Mouse (Mus musculus): ENCODE results near the gene Cdc42ep1. TPM values are rescaled to one million over a fixed set of nuclear protein-coding genes. Genes with fewer than 3 reads are reported as not detected.
A peak's percentile ranks its signal among the peaks of the same experiment; 100 is the strongest.

The Cdc42ep1 gene
- total and polyA plus RNA-seq, 2 experiments from 2014 or later: 27.4 to 44.7 TPM

- H3K9me3 ChIP-seq (replicated peaks; ENCODE audit: control insufficient read depth, low read length): no peaks in the 10 kb centered on the region
- H3K4me2 ChIP-seq (ENCODE audit: low read depth, low read length): no peak overlapping the region
- no peak overlapping the region for H3K4me3 ChIP-seq (ENCODE audit: low read depth, low read length)
- no peak for TF ChIP-seq EP300 (IDR thresholded peaks at IDR 0.05; ENCODE audit: low read depth)
- no peak for TF ChIP-seq CTCF (IDR thresholded peaks at IDR 0.05; ENCODE audit: low read depth)
- no peak overlapping the region for H3K27ac ChIP-seq (ENCODE audit: low read depth)
- H3K4me1 ChIP-seq (ENCODE audit: control insufficient read depth, insufficient read depth): peaks cover 6% of the 10 kb centered on the region; the same call in 1 of the 2 replicates
- DNase-seq (ENCODE audit: low spot score): no peak
- H3K36me3 ChIP-seq (replicated peaks; ENCODE audit: control insufficient read depth, insufficient read depth, low read length): peaks cover 54% of the 10 kb centered on the region
- WGBS: 86% methylated on average over 8 of the region's 8 CpGs
- H3K9ac ChIP-seq (replicated peaks; ENCODE audit: low read depth, low read length): no peak overlapping the region
- ATAC-seq (ENCODE audit: insufficient read depth, low read depth): no peak
- H3K27me3 ChIP-seq (ENCODE audit: control insufficient read depth, insufficient read depth, low read length): no peaks in the 10 kb centered on the region
These were observed 38.0 kb downstream of the Cdc42ep1 start for GRCm38 (mm10) chr15:78880432-78880831.

- H3K27me3 ChIP-seq (ENCODE audit: control insufficient read depth, insufficient read depth, low read length): no peaks in the 10 kb centered on the region
- WGBS: 76% methylated on average over 3 of the region's 3 CpGs
- TF ChIP-seq EP300 (IDR thresholded peaks at IDR 0.05; ENCODE audit: low read depth): no peak
- TF ChIP-seq CTCF (IDR thresholded peaks at IDR 0.05; ENCODE audit: low read depth): peak; percentile 11; the same call in 1 of the 2 replicates
- no peaks in the 10 kb centered on the region for H3K9me3 ChIP-seq (replicated peaks; ENCODE audit: control insufficient read depth, low read length)
- no peak overlapping the region for H3K27ac ChIP-seq (ENCODE audit: low read depth)
- peaks cover 68% of the 10 kb centered on the region for H3K36me3 ChIP-seq (replicated peaks; ENCODE audit: control insufficient read depth, insufficient read depth, low read length)
- no peak for DNase-seq (ENCODE audit: low spot score)
- H3K4me3 ChIP-seq (ENCODE audit: low read depth, low read length): no peak overlapping the region
- H3K4me1 ChIP-seq (ENCODE audit: control insufficient read depth, insufficient read depth): peaks cover 6% of the 10 kb centered on the region; the same call in 1 of the 2 replicates
- H3K9ac ChIP-seq (replicated peaks; ENCODE audit: low read depth, low read length): no peak overlapping the region
- no peak overlapping the region for H3K4me2 ChIP-seq (ENCODE audit: low read depth, low read length)
- no peak for ATAC-seq (ENCODE audit: insufficient read depth, low read depth)
These were observed 39.4 kb downstream of the Cdc42ep1 start for GRCm38 (mm10) chr15:78881828-78882227.

- ATAC-seq (ENCODE audit: insufficient read depth, low read depth) (no peak), DNase-seq (ENCODE audit: low spot score) (no peak)
- Histone ChIP-seq H3K4me2 (ENCODE audit: low read depth, low read length) (no peak overlapping the region), H3K36me3 (replicated peaks; ENCODE audit: control insufficient read depth, insufficient read depth, low read length) (peaks cover 92% of the 10 kb centered on the region), H3K27ac (ENCODE audit: low read depth) (no peak overlapping the region), H3K9me3 (replicated peaks; ENCODE audit: control insufficient read depth, low read length) (no peaks in the 10 kb centered on the region), H3K27me3 (ENCODE audit: control insufficient read depth, insufficient read depth, low read length) (no peaks in the 10 kb centered on the region), H3K4me1 (ENCODE audit: control insufficient read depth, insufficient read depth) (peaks cover 16% of the 10 kb centered on the region), H3K4me3 (ENCODE audit: low read depth, low read length) (no peak overlapping the region), H3K9ac (replicated peaks; ENCODE audit: low read depth, low read length) (no peak overlapping the region)
- WGBS: 47% methylated on average over 13 of the region's 13 CpGs
- no peak for TF ChIP-seq EP300 (IDR thresholded peaks at IDR 0.05; ENCODE audit: low read depth)
- no peak for TF ChIP-seq CTCF (IDR thresholded peaks at IDR 0.05; ENCODE audit: low read depth)
These were observed 47.0 kb downstream of the Cdc42ep1 start for GRCm38 (mm10) chr15:78889401-78889853.

GRCm38 (mm10) chr15:78892440-78892839 lies 50.0 kb downstream of the Cdc42ep1 start:
- 34% methylated on average over 7 of the region's 7 CpGs for WGBS
- H3K27me3 ChIP-seq (ENCODE audit: control insufficient read depth, insufficient read depth, low read length): no peaks in the 10 kb centered on the region
- peaks cover 62% of the 10 kb centered on the region for H3K36me3 ChIP-seq (replicated peaks; ENCODE audit: control insufficient read depth, insufficient read depth, low read length)
- no peak overlapping the region for H3K27ac ChIP-seq (ENCODE audit: low read depth)
- ATAC-seq (ENCODE audit: insufficient read depth, low read depth) (no peak), DNase-seq (ENCODE audit: low spot score) (no peak)
- no peak overlapping the region for H3K4me2 ChIP-seq (ENCODE audit: low read depth, low read length)
- H3K4me1 ChIP-seq (ENCODE audit: control insufficient read depth, insufficient read depth): peaks cover 17% of the 10 kb centered on the region
- H3K9me3 ChIP-seq (replicated peaks; ENCODE audit: control insufficient read depth, low read length): no peaks in the 10 kb centered on the region
- H3K4me3 ChIP-seq (ENCODE audit: low read depth, low read length): no peak overlapping the region
- TF ChIP-seq EP300 (IDR thresholded peaks at IDR 0.05; ENCODE audit: low read depth): no peak
- TF ChIP-seq CTCF (IDR thresholded peaks at IDR 0.05; ENCODE audit: low read depth): no peak
- no peak overlapping the region for H3K9ac ChIP-seq (replicated peaks; ENCODE audit: low read depth, low read length)

GRCm38 (mm10) chr15:78894726-78895125 lies 52.3 kb downstream of the Cdc42ep1 start:
- no peak for ATAC-seq (ENCODE audit: insufficient read depth, low read depth)
- Histone ChIP-seq H3K9ac (replicated peaks; ENCODE audit: low read depth, low read length) (no peak overlapping the region), H3K27ac (ENCODE audit: low read depth) (peak overlapping the region; percentile 36; the same call in 1 of the 2 replicates), H3K36me3 (replicated peaks; ENCODE audit: control insufficient read depth, insufficient read depth, low read length) (peaks cover 39% of the 10 kb centered on the region), H3K9me3 (replicated peaks; ENCODE audit: control insufficient read depth, low read length) (no peaks in the 10 kb centered on the region), H3K27me3 (ENCODE audit: control insufficient read depth, insufficient read depth, low read length) (no peaks in the 10 kb centered on the region), H3K4me3 (ENCODE audit: low read depth, low read length) (no peak overlapping the region), H3K4me2 (ENCODE audit: low read depth, low read length) (no peak overlapping the region), H3K4me1 (ENCODE audit: control insufficient read depth, insufficient read depth) (peaks cover 19% of the 10 kb centered on the region)
- no peak for DNase-seq (ENCODE audit: low spot score)
- 59% methylated on average over 13 of the region's 13 CpGs for WGBS
- TF ChIP-seq EP300 (IDR thresholded peaks at IDR 0.05; ENCODE audit: low read depth) (no peak), CTCF (IDR thresholded peaks at IDR 0.05; ENCODE audit: low read depth) (no peak)

GRCm38 (mm10) chr15:78895741-78896140 lies 53.3 kb downstream of the Cdc42ep1 start:
- no peak for ATAC-seq (ENCODE audit: insufficient read depth, low read depth)
- Histone ChIP-seq H3K36me3 (replicated peaks; ENCODE audit: control insufficient read depth, insufficient read depth, low read length) (peaks cover 33% of the 10 kb centered on the region), H3K4me1 (ENCODE audit: control insufficient read depth, insufficient read depth) (peaks cover 26% of the 10 kb centered on the region), H3K4me2 (ENCODE audit: low read depth, low read length) (no peak overlapping the region), H3K4me3 (ENCODE audit: low read depth, low read length) (no peak overlapping the region), H3K27ac (ENCODE audit: low read depth) (no peak overlapping the region), H3K9me3 (replicated peaks; ENCODE audit: control insufficient read depth, low read length) (no peaks in the 10 kb centered on the region), H3K27me3 (ENCODE audit: control insufficient read depth, insufficient read depth, low read length) (no peaks in the 10 kb centered on the region), H3K9ac (replicated peaks; ENCODE audit: low read depth, low read length) (no peak overlapping the region)
- DNase-seq (ENCODE audit: low spot score): no peak
- WGBS: 64% methylated on average over 2 of the region's 2 CpGs
- no peak for TF ChIP-seq CTCF (IDR thresholded peaks at IDR 0.05; ENCODE audit: low read depth)
- no peak for TF ChIP-seq EP300 (IDR thresholded peaks at IDR 0.05; ENCODE audit: low read depth)
